Mouse (Mus musculus) liver, adult 2 months (tissue): ENCODE measurements around the gene Syf2.

ENCODE experiments used
- CTCF ChIP-seq: fragments of 200-500 bp; IDR thresholded peaks from 2 replicates; pipeline ENCODE4 v1.5.1; 2011; ENCODE audit warnings: low read depth, low read length, control low read depth
- POLR2A ChIP-seq: fragments of 200-500 bp; IDR thresholded peaks from 2 replicates; pipeline ENCODE4 v1.6.1; 2011; ENCODE audit warnings: low read length, control low read depth; ENCODE audit not compliant: insufficient read depth; ENCODE audit errors: extremely low read depth

- no peak for TF ChIP-seq CTCF
- TF ChIP-seq POLR2A, result no peak
Observed at GRCm38 (mm10) chr4:134943758-134944538, 13.2 kb downstream of the Syf2 start.
